ENCODE assay signal across 8 mouse cellular contexts in the genomic region with DNA sequence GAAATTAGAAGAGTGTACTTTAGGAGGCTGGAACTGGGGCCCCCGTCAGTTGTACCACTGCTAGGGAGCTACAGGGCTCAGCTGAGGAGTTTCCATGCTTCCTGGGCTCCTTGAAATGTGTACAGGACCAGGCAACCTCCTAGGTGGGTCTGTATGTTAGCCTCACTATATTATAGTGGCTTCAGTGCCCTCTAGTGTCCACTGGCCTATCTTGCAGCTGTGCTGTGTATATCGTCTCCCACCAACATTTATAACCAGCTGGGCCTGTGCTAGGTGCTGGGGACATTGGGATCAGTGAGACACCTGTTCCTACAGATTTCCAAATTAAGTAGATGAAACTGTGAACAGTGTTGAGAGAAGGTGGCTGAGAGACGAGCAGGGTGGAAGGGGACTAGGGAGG. TPM values are rescaled to one million over a fixed set of nuclear protein-coding genes. Genes with fewer than 3 reads are reported as not detected.
A peak's percentile ranks its signal among the peaks of the same experiment; 100 is the strongest.
DNase-seq lines count a peak whose midpoint lies in the region; ATAC-seq and TF ChIP-seq lines count a peak whose summit lies in the region.

No protein-coding gene starts in this region.

- no peak overlapping the region for H3K4me3 ChIP-seq in forebrain, embryonic 11.5 days (ENCODE audit: low read depth, low read length)
- H3K4me3 ChIP-seq in intestine, embryonic 14.5 days (ENCODE audit: low read depth, low read length), result no peak overlapping the region
- no peak overlapping the region for H3K4me3 ChIP-seq in liver, postnatal 0 days (ENCODE audit: low read depth, low read length)

- H3K9me3 ChIP-seq in forebrain, embryonic 11.5 days (ENCODE audit: control insufficient read depth, low read length), result no peaks in the 10 kb centered on the region
- no peaks in the 10 kb centered on the region for H3K9me3 ChIP-seq in intestine, embryonic 14.5 days (ENCODE audit: control insufficient read depth, low read length)
- H3K9me3 ChIP-seq in liver, postnatal 0 days (ENCODE audit: low read length), result no peaks in the 10 kb centered on the region

- peak; percentile 20 for DNase-seq in adrenal gland, adult 2 months
- DNase-seq in adrenal gland, postnatal 4 days (ENCODE audit: low spot score in 2 of 2), result no peak
- peak; percentile 20 for DNase-seq in urinary bladder, postnatal 25 days (ENCODE audit: low spot score)
- no peak for DNase-seq in urinary bladder, adult 2 months (ENCODE audit: low spot score)
- peak; percentile 51 for DNase-seq in forebrain, embryonic 11.5 days (ENCODE audit: low spot score)
- peak; percentile 68 for DNase-seq in intestine, embryonic 14.5 days (ENCODE audit: low spot score)
- DNase-seq in liver, postnatal 0 days, result peak; percentile 27

- WGBS in forebrain, embryonic 11.5 days, result 40% methylated on average over 3 of the region's 3 CpGs
- 33% methylated on average over 3 of the region's 3 CpGs for WGBS in intestine, embryonic 14.5 days
- WGBS in liver, postnatal 0 days (ENCODE audit: insufficient replicate concordance), result 27% methylated on average over 3 of the region's 3 CpGs

- no peak overlapping the region for H3K27ac ChIP-seq in forebrain, embryonic 11.5 days (ENCODE audit: low read depth, low read length)
- no peak overlapping the region for H3K27ac ChIP-seq in intestine, embryonic 14.5 days (ENCODE audit: low read depth)
- no peak overlapping the region for H3K27ac ChIP-seq in liver, postnatal 0 days (ENCODE audit: low read depth)

- H3K4me2 ChIP-seq in forebrain, embryonic 11.5 days (ENCODE audit: low read depth, low read length, severe bottlenecking), result no peak overlapping the region
- no peak overlapping the region for H3K4me2 ChIP-seq in intestine, embryonic 14.5 days (ENCODE audit: low read length)
- no peak overlapping the region for H3K4me2 ChIP-seq in liver, postnatal 0 days (ENCODE audit: low read depth, low read length)

- 0 out of 2 replicates have a peak, but pooled peaks cover 1% of the 10 kb centered on the region for H3K4me1 ChIP-seq in forebrain, embryonic 11.5 days (replicated peaks; ENCODE audit: control insufficient read depth, insufficient read depth, low read length)
- H3K4me1 ChIP-seq in intestine, embryonic 14.5 days (replicated peaks; ENCODE audit: control insufficient read depth, insufficient read depth, low read length), result no peaks in the 10 kb centered on the region; the same call in 1 of the 2 replicates
- H3K4me1 ChIP-seq in liver, postnatal 0 days (ENCODE audit: insufficient read depth), result no peaks in the 10 kb centered on the region

- no peaks in the 10 kb centered on the region for H3K36me3 ChIP-seq in forebrain, embryonic 11.5 days (ENCODE audit: control insufficient read depth, insufficient read depth, low read length)
- no peaks in the 10 kb centered on the region for H3K36me3 ChIP-seq in intestine, embryonic 14.5 days (ENCODE audit: control insufficient read depth, insufficient read depth, low read length)
- no peaks in the 10 kb centered on the region for H3K36me3 ChIP-seq in liver, postnatal 0 days (replicated peaks; ENCODE audit: insufficient read depth, low read length)

- H3K9ac ChIP-seq in forebrain, embryonic 11.5 days (ENCODE audit: low read length), result no peak overlapping the region
- no peak overlapping the region for H3K9ac ChIP-seq in intestine, embryonic 14.5 days (ENCODE audit: low read length)
- no peak overlapping the region for H3K9ac ChIP-seq in liver, postnatal 0 days (replicated peaks)

- peak; percentile 67 for TF ChIP-seq CTCF in liver, postnatal 0 days (IDR thresholded peaks at IDR 0.05; ENCODE audit: low read depth)

- ATAC-seq in forebrain, embryonic 11.5 days (replicated peaks; ENCODE audit: low FRiP score), result 0 out of 2 replicates have a peak, but pooled peaks have one; percentile 74
- peak; percentile 50; the same call in 1 of the 2 replicates for ATAC-seq in intestine, embryonic 14.5 days (replicated peaks; ENCODE audit: low FRiP score, low TSS enrichment, low read depth)
- no peak for ATAC-seq in liver, postnatal 0 days
- peak; percentile 45; the same call in 1 of the 2 replicates for ATAC-seq in neutrophil, adult 5-6 weeks (ENCODE audit: extremely low read depth, insufficient number of reproducible peaks, low FRiP score, poor library complexity, severe bottlenecking)

- TF ChIP-seq EP300 in liver, postnatal 0 days (IDR thresholded peaks at IDR 0.05; ENCODE audit: low read depth), result no peak

- H3K27me3 ChIP-seq in forebrain, embryonic 11.5 days (ENCODE audit: control insufficient read depth, insufficient read depth, low read length), result peaks cover 41% of the 10 kb centered on the region
- peaks cover 12% of the 10 kb centered on the region; the same call in 1 of the 2 replicates for H3K27me3 ChIP-seq in intestine, embryonic 14.5 days (replicated peaks; ENCODE audit: control insufficient read depth, insufficient read depth, low read length)
- H3K27me3 ChIP-seq in liver, postnatal 0 days (ENCODE audit: insufficient read depth, low read length), result no peaks in the 10 kb centered on the region

RNA-seq across cellular contexts. Expression of a gene that starts 31.2 kb away (rescaled TPM):
- total RNA-seq in adrenal gland, adult 2 months (2021), result 10 to 100 TPM; 30.4 to 36.2 TPM
- 30.1 and 36.7 TPM in 2 replicates for polyA plus RNA-seq in adrenal gland, adult 2 months (2012; rRNA removed)
- total RNA-seq in adrenal gland, postnatal 4 days (2021), result 10 to 100 TPM; 30.5 to 40.2 TPM
- polyA plus RNA-seq in urinary bladder, adult 2 months (2012; rRNA removed), result 8.3 and 10.7 TPM in 2 replicates
- 1.5 and 2.1 TPM in 2 replicates for polyA plus RNA-seq in forebrain, embryonic 11.5 days (2014; fragmentation: Nextera tagmentation; extraction: Ambion mirVana)
- polyA plus RNA-seq in intestine, embryonic 14.5 days (2014; fragmentation: Nextera tagmentation; extraction: Ambion mirVana), result 3.4 and 3.5 TPM in 2 replicates
- polyA plus RNA-seq in liver, postnatal 0 days (2015; fragmentation: Nextera tagmentation; extraction: Ambion mirVana), result 3.0 and 3.7 TPM in 2 replicates
- total RNA-seq in neutrophil, adult 5-6 weeks (2017), result 0.23 and 0.74 TPM in 2 replicates

RNA-seq across cellular contexts. Expression of a gene that starts 57.5 kb away (rescaled TPM):
- 10 to 100 TPM; 48.8 to 88.8 TPM for total RNA-seq in adrenal gland, adult 2 months (2021)
- 72.0 and 107 TPM in 2 replicates for polyA plus RNA-seq in adrenal gland, adult 2 months (2012; rRNA removed)
- 10 to 100 TPM; 56.5 to 87.3 TPM for total RNA-seq in adrenal gland, postnatal 4 days (2021)
- 29.3 and 35.1 TPM in 2 replicates for polyA plus RNA-seq in urinary bladder, adult 2 months (2012; rRNA removed)
- 46.3 and 46.6 TPM in 2 replicates for polyA plus RNA-seq in forebrain, embryonic 11.5 days (2014; fragmentation: Nextera tagmentation; extraction: Ambion mirVana)
- polyA plus RNA-seq in intestine, embryonic 14.5 days (2014; fragmentation: Nextera tagmentation; extraction: Ambion mirVana), result 31.9 and 37.4 TPM in 2 replicates
- polyA plus RNA-seq in liver, postnatal 0 days (2015; fragmentation: Nextera tagmentation; extraction: Ambion mirVana), result 7.2 and 9.8 TPM in 2 replicates
- total RNA-seq in neutrophil, adult 5-6 weeks (2017), result 69.0 and 73.4 TPM in 2 replicates

Comparison
In these comparisons a context has a peak if more than half of its experiments do, and no peak if none do; other contexts are left out.
1. DNase-seq: peak in adrenal gland, adult 2 months (single experiment), urinary bladder, postnatal 25 days (single experiment), forebrain, embryonic 11.5 days (single experiment), intestine, embryonic 14.5 days (single experiment) and liver, postnatal 0 days (single experiment); none in adrenal gland, postnatal 4 days (0 of 2) and urinary bladder, adult 2 months (single experiment).